Mouse (Mus musculus): ENCODE measurements at regions not wholly inside any gene's neighbourhood (a gene's known extent, or its start where the extent isn't known, plus 50 kb on each side); places are given as distances from the start of the nearest gene placed in this dataset.

GRCm38 (mm10) chr10:16640136-16640535 is 1082.9 kb upstream of the Cited2 start:
- Histone ChIP-seq H3K27ac (replicated peaks; ENCODE audit: insufficient read depth, low read depth, low read length) (no peak overlapping the region), H3K27me3 (ENCODE audit: control insufficient read depth, insufficient read depth, low read length) (no peaks in the 10 kb centered on the region), H3K36me3 (ENCODE audit: control insufficient read depth, insufficient read depth, low read length) (no peaks in the 10 kb centered on the region), H3K4me3 (ENCODE audit: insufficient read depth, low read depth, low read length) (no peak overlapping the region), H3K4me1 (ENCODE audit: control insufficient read depth, insufficient read depth, low read length) (no peaks in the 10 kb centered on the region), H3K79me2 (ENCODE audit: control insufficient read depth, insufficient read depth, low read length) (no peaks in the 10 kb centered on the region), H3K9ac (ENCODE audit: low read depth, low read length) (no peak overlapping the region)
- DNase-seq (ENCODE audit: extremely low read depth, low read depth, low spot score): no peak
- WGBS: 72% methylated on average over 4 of the region's 4 CpGs
- no peak for TF ChIP-seq POLR2A (IDR thresholded peaks at IDR 0.05; ENCODE audit: extremely low read depth, insufficient read depth, low read length)
- TF ChIP-seq CTCF (IDR thresholded peaks at IDR 0.05; ENCODE audit: low read depth, low read length): no peak

- no peaks in the 10 kb centered on the region for H3K27me3 ChIP-seq (ENCODE audit: control insufficient read depth, insufficient read depth, low read length)
- H3K36me3 ChIP-seq (ENCODE audit: control insufficient read depth, insufficient read depth, low read length): no peaks in the 10 kb centered on the region
- no peak overlapping the region for H3K27ac ChIP-seq (replicated peaks; ENCODE audit: insufficient read depth, low read depth, low read length)
- H3K9ac ChIP-seq (ENCODE audit: low read depth, low read length): no peak overlapping the region
- no peaks in the 10 kb centered on the region for H3K4me1 ChIP-seq (ENCODE audit: control insufficient read depth, insufficient read depth, low read length)
- WGBS: 70% methylated on average over 1 of the region's 1 CpGs
- no peak for DNase-seq (ENCODE audit: extremely low read depth, low read depth, low spot score)
- H3K79me2 ChIP-seq (ENCODE audit: control insufficient read depth, insufficient read depth, low read length): no peaks in the 10 kb centered on the region
- H3K4me3 ChIP-seq (ENCODE audit: insufficient read depth, low read depth, low read length): no peak overlapping the region
- TF ChIP-seq POLR2A (IDR thresholded peaks at IDR 0.05; ENCODE audit: extremely low read depth, insufficient read depth, low read length) (no peak), CTCF (IDR thresholded peaks at IDR 0.05; ENCODE audit: low read depth, low read length) (no peak)
Observed at GRCm38 (mm10) chr10:16650120-16650519, 1072.9 kb upstream of the Cited2 start.

- no peak overlapping the region for H3K4me3 ChIP-seq (ENCODE audit: insufficient read depth, low read depth, low read length)
- DNase-seq (ENCODE audit: extremely low read depth, low read depth, low spot score): peak; percentile 33
- WGBS: 70% methylated on average over 4 of the region's 4 CpGs
Observed at GRCm38 (mm10) chr10:16652450-16652849, 1070.6 kb upstream of the Cited2 start.

GRCm38 (mm10) chr10:16664483-16664882 is 1058.5 kb upstream of the Cited2 start:
- H3K36me3 ChIP-seq (ENCODE audit: control insufficient read depth, insufficient read depth, low read length): no peaks in the 10 kb centered on the region
- TF ChIP-seq CTCF (IDR thresholded peaks at IDR 0.05; ENCODE audit: low read depth, low read length): no peak
- TF ChIP-seq POLR2A (IDR thresholded peaks at IDR 0.05; ENCODE audit: extremely low read depth, insufficient read depth, low read length): no peak
- 82% methylated on average over 1 of the region's 1 CpGs for WGBS

More at GRCm38 (mm10) chr10:16652450-16652849, 1070.6 kb upstream of the Cited2 start:
- H3K79me2 ChIP-seq (ENCODE audit: control insufficient read depth, insufficient read depth, low read length): no peaks in the 10 kb centered on the region
- H3K4me1 ChIP-seq (ENCODE audit: control insufficient read depth, insufficient read depth, low read length): no peaks in the 10 kb centered on the region
- H3K27me3 ChIP-seq (ENCODE audit: control insufficient read depth, insufficient read depth, low read length): no peaks in the 10 kb centered on the region
- no peak overlapping the region for H3K9ac ChIP-seq (ENCODE audit: low read depth, low read length)
- TF ChIP-seq POLR2A (IDR thresholded peaks at IDR 0.05; ENCODE audit: extremely low read depth, insufficient read depth, low read length): no peak
- TF ChIP-seq CTCF (IDR thresholded peaks at IDR 0.05; ENCODE audit: low read depth, low read length): no peak
- no peaks in the 10 kb centered on the region for H3K36me3 ChIP-seq (ENCODE audit: control insufficient read depth, insufficient read depth, low read length)
- H3K27ac ChIP-seq (replicated peaks; ENCODE audit: insufficient read depth, low read depth, low read length): no peak overlapping the region

GRCm38 (mm10) chr10:16670286-16670685 is 1052.7 kb upstream of the Cited2 start:
- H3K27ac ChIP-seq (replicated peaks; ENCODE audit: insufficient read depth, low read depth, low read length): no peak overlapping the region
- peak; percentile 37 for DNase-seq (ENCODE audit: extremely low read depth, low read depth, low spot score)
- no peaks in the 10 kb centered on the region for H3K79me2 ChIP-seq (ENCODE audit: control insufficient read depth, insufficient read depth, low read length)
- H3K27me3 ChIP-seq (ENCODE audit: control insufficient read depth, insufficient read depth, low read length): no peaks in the 10 kb centered on the region
- no peak overlapping the region for H3K9ac ChIP-seq (ENCODE audit: low read depth, low read length)
- TF ChIP-seq CTCF (IDR thresholded peaks at IDR 0.05; ENCODE audit: low read depth, low read length) (no peak), POLR2A (IDR thresholded peaks at IDR 0.05; ENCODE audit: extremely low read depth, insufficient read depth, low read length) (no peak)
- H3K36me3 ChIP-seq (ENCODE audit: control insufficient read depth, insufficient read depth, low read length): no peaks in the 10 kb centered on the region
- WGBS: 43% methylated on average over 2 of the region's 2 CpGs
- H3K4me1 ChIP-seq (ENCODE audit: control insufficient read depth, insufficient read depth, low read length): no peaks in the 10 kb centered on the region
- no peak overlapping the region for H3K4me3 ChIP-seq (ENCODE audit: insufficient read depth, low read depth, low read length)

More at GRCm38 (mm10) chr10:16664483-16664882, 1058.5 kb upstream of the Cited2 start:
- Histone ChIP-seq H3K79me2 (ENCODE audit: control insufficient read depth, insufficient read depth, low read length) (no peaks in the 10 kb centered on the region), H3K4me3 (ENCODE audit: insufficient read depth, low read depth, low read length) (no peak overlapping the region), H3K4me1 (ENCODE audit: control insufficient read depth, insufficient read depth, low read length) (no peaks in the 10 kb centered on the region), H3K27me3 (ENCODE audit: control insufficient read depth, insufficient read depth, low read length) (no peaks in the 10 kb centered on the region), H3K27ac (replicated peaks; ENCODE audit: insufficient read depth, low read depth, low read length) (no peak overlapping the region), H3K9ac (ENCODE audit: low read depth, low read length) (no peak overlapping the region)
- DNase-seq (ENCODE audit: extremely low read depth, low read depth, low spot score): no peak

- DNase-seq (ENCODE audit: extremely low read depth, low read depth, low spot score): no peak
- TF ChIP-seq POLR2A (IDR thresholded peaks at IDR 0.05; ENCODE audit: extremely low read depth, insufficient read depth, low read length): no peak
- TF ChIP-seq CTCF (IDR thresholded peaks at IDR 0.05; ENCODE audit: low read depth, low read length): no peak
- Histone ChIP-seq H3K79me2 (ENCODE audit: control insufficient read depth, insufficient read depth, low read length) (no peaks in the 10 kb centered on the region), H3K4me3 (ENCODE audit: insufficient read depth, low read depth, low read length) (no peak overlapping the region), H3K27ac (replicated peaks; ENCODE audit: insufficient read depth, low read depth, low read length) (no peak overlapping the region), H3K4me1 (ENCODE audit: control insufficient read depth, insufficient read depth, low read length) (no peaks in the 10 kb centered on the region; the same call in 1 of the 2 replicates), H3K9ac (ENCODE audit: low read depth, low read length) (no peak overlapping the region), H3K27me3 (ENCODE audit: control insufficient read depth, insufficient read depth, low read length) (no peaks in the 10 kb centered on the region), H3K36me3 (ENCODE audit: control insufficient read depth, insufficient read depth, low read length) (no peaks in the 10 kb centered on the region)
- WGBS: 83% methylated on average over 3 of the region's 3 CpGs
Observed at GRCm38 (mm10) chr10:16681001-16681400, 1042.0 kb upstream of the Cited2 start.
